Mouse (Mus musculus) activated CD4-positive, CD25-positive, alpha-beta regulatory T cell, adult 9 weeks (primary cell): Measurements from ENCODE around the gene Scgb2b2. TPM values are rescaled to one million over a fixed set of nuclear protein-coding genes. Genes with fewer than 3 reads are reported as not detected.

ENCODE experiments used
- polyA plus RNA-seq: library from polyadenylated mRNA; unstranded; fragments of 100-300 nt; shearing (Covaris generic); gene quantifications from one replicate; pipeline ENCODE4 v1.2.1, GENCODE M21; 2017

The Scgb2b2 gene
- not detected for polyA plus RNA-seq

GRCm38 (mm10) chr7:31290208-31290607 is at the start of gene Scgb2b2:
Gene Scgb2b2, plus strand, starts transcription at chr7:31290508.

DNA sequence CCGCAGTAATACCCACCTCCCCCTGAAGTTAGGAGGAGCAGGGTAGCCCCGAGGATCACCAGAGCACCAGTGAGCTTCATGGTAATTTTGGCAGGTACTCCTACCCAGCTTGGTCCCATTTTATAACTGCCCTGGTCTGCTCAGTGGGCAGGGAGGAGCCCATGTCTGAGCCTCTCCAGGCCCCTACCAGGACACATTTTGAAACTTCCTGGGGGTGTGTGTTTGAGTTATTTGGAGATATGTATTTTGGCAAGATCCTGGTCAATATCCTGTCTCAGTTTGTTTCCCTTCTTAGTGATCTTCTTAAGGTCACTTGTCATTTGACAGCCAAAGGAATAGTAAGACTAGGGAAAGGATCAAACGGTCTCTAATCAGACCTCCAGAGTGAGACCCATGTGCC is 1.4 kb downstream of the Scgb2b2 start, which contains the start of gene Scgb1b2:
Gene Scgb1b2 (minus strand): TSS at position 101 of the 400 bp plus-strand sequence.

Other genes starting within 250 kb of the Scgb2b2 start
- gene Fxyd5, start 248.0 kb upstream of the Scgb2b2 start, polyA plus RNA-seq = 1,832 TPM
- gene Fxyd7, start 239.0 kb upstream of the Scgb2b2 start, polyA plus RNA-seq = not detected
- gene Fxyd1, start 233.3 kb upstream of the Scgb2b2 start, polyA plus RNA-seq = not detected
- 0.16 TPM for gene Lgi4, start 231.2 kb upstream of the Scgb2b2 start, polyA plus RNA-seq
- not detected for gene Fxyd3, start 213.8 kb upstream of the Scgb2b2 start, polyA plus RNA-seq
- 13.7 TPM for gene Hpn, start 175.2 kb upstream of the Scgb2b2 start, polyA plus RNA-seq
- not detected for gene Scn1b, start 163.5 kb upstream of the Scgb2b2 start, polyA plus RNA-seq
- 252 TPM for gene Gramd1a, start 134.6 kb upstream of the Scgb2b2 start, polyA plus RNA-seq
- not detected for gene Scgb1b2, start 1.3 kb downstream of the Scgb2b2 start, polyA plus RNA-seq
- not detected for gene Scgb2b3, start 71.6 kb downstream of the Scgb2b2 start, polyA plus RNA-seq
- not detected for gene Scgb1b3, start 85.1 kb downstream of the Scgb2b2 start, polyA plus RNA-seq